Mouse (Mus musculus) embryonic facial prominence, embryonic 14.5 days (tissue): ENCODE results near the gene Os9. TPM values are rescaled to one million over a fixed set of nuclear protein-coding genes. Genes with fewer than 3 reads are reported as not detected.

Experiments used
- ATAC-seq: fragments of 200-750 bp; cut with Nextera tagmentation; 2 replicates; pipeline ENCODE4 v1.8.0; 2017; ENCODE audit warnings: low read depth, moderate number of reproducible peaks, moderate TSS enrichment
- DNase-seq: peaks from one replicate; pipeline ENCODE4 v3.0.0-alpha.2; 2015; ENCODE audit warnings: low spot score
- H3K27ac ChIP-seq: fragments of 300-500 bp; sonication (generic); replicated peaks from 2 replicates; pipeline ENCODE4 v1.5.1; 2014; ENCODE audit warnings: low read depth, mild to moderate bottlenecking, low read length, moderate library complexity
- H3K27me3 ChIP-seq: fragments of 300-500 bp; sonication (generic); replicated peaks from 2 replicates; pipeline ENCODE4 v1.6.1; 2014; ENCODE audit warnings: low read length; ENCODE audit not compliant: control insufficient read depth, insufficient read depth
- H3K36me3 ChIP-seq: fragments of 300-500 bp; sonication (generic); 2 replicates; pipeline ENCODE4 v1.6.1; 2014; ENCODE audit warnings: low read length, mixed read lengths; ENCODE audit not compliant: control insufficient read depth, insufficient read depth
- H3K4me1 ChIP-seq: fragments of 300-500 bp; sonication (generic); 2 replicates; pipeline ENCODE4 v1.6.1; 2014; ENCODE audit warnings: antibody characterized with exemption, low read length; ENCODE audit not compliant: control insufficient read depth, insufficient read depth
- H3K4me2 ChIP-seq: fragments of 300-500 bp; sonication (generic); 2 replicates; pipeline ENCODE4 v1.6.1; 2014; ENCODE audit warnings: low read depth, mild to moderate bottlenecking, low read length, moderate library complexity, mixed read lengths
- H3K4me3 ChIP-seq: fragments of 300-500 bp; sonication (generic); 2 replicates; pipeline ENCODE4 v1.5.1; 2014; ENCODE audit warnings: low read depth, mild to moderate bottlenecking, low read length
- H3K9ac ChIP-seq: fragments of 300-500 bp; sonication (generic); 2 replicates; pipeline ENCODE4 v1.6.1; 2014; ENCODE audit warnings: low read depth, mild to moderate bottlenecking, low read length, moderate library complexity, mixed read lengths
- H3K9me3 ChIP-seq: fragments of 300-500 bp; sonication (generic); 2 replicates; pipeline ENCODE4 v1.6.1; 2016; ENCODE audit warnings: low read length; ENCODE audit not compliant: control insufficient read depth
- WGBS: fragments of 180-500 bp; shearing (Covaris S2); extraction: QIAGEN DNeasy Blood & Tissue Kit; methylation state at CpG from one replicate; pipeline ENCODE4 v1.1.7; 2014; 5-methylcytosine and 5-hydroxymethylcytosine counted together
- polyA plus RNA-seq: library from polyadenylated mRNA; unstranded; fragments of >200 nt; fragmentation: Nextera tagmentation; extraction: Ambion mirVana; gene quantifications from 2 replicates; pipeline ENCODE4 v1.2.1, GENCODE M21; 2014

Os9 gene
- polyA plus RNA-seq, 1 experiment from 2014 or later, result 59.3 TPM

DNA sequence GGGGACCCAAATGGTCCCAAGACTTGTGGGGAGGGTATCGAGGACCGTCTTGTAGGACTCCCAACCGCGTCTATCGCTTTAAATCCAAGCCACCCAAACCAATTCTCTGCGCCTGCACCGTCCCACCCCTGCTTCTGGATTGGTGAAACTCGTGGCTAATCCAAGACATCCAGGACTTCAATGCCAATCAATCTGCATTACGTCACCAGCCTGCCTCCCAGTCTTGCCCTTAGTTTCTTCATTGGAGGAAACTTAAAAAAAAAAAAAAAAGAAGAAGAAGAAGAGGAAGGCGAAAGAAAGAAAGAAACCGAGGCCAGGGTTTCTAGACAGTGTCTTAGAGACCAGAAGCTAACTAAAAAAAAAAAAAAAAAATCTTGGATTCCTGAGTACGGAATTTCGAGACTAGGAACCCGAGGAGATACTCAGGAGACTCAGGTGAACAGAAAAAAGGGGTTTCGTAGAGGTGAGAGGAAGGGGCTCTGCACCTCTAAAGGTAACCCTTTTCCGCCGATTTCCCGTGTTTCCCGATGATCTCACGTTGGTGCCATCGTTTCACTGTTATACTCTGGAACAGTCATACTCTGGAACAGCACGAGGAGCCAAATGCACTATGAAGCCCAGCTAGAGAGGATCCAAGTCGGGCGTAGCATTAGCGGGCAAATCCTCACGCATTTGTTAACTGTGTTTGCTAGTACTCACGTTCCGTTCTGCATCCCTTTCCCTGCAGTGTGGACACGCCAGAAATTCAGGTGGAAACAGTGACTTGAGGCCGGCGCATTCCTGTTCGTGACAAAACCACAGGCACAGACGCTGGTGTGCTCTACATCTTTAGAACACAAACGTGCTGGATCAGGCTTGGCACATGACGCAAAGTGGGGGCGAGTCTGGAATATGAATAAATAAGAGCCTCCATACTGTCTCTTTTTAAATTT lies 50.5 kb downstream of the Os9 start, which contains the start of gene Tspan31:
Gene Tspan31, minus strand, starts transcription at position 75 of the 932 bp plus-strand sequence.
- DNase-seq (peak; percentile 99), ATAC-seq (peak; percentile 93)
- H3K27ac ChIP-seq, result peak within 1 kb of the TSS; percentile 91
- peaks cover 16% of the 10 kb centered on the region for H3K4me1 ChIP-seq
- H3K36me3 ChIP-seq, result peaks cover 35% of the 10 kb centered on the region
- H3K4me3 ChIP-seq, result peak within 1 kb of the TSS; percentile 62
- WGBS, result 2% methylated on average over 36 of the region's 36 CpGs
- H3K9me3 ChIP-seq, result no peaks in the 10 kb centered on the region
- peak within 1 kb of the TSS; percentile 86 for H3K4me2 ChIP-seq
- H3K27me3 ChIP-seq, result peaks cover 6% of the 10 kb centered on the region; the same call in 1 of the 2 replicates
- H3K9ac ChIP-seq, result peak within 1 kb of the TSS; percentile 73

DNA sequence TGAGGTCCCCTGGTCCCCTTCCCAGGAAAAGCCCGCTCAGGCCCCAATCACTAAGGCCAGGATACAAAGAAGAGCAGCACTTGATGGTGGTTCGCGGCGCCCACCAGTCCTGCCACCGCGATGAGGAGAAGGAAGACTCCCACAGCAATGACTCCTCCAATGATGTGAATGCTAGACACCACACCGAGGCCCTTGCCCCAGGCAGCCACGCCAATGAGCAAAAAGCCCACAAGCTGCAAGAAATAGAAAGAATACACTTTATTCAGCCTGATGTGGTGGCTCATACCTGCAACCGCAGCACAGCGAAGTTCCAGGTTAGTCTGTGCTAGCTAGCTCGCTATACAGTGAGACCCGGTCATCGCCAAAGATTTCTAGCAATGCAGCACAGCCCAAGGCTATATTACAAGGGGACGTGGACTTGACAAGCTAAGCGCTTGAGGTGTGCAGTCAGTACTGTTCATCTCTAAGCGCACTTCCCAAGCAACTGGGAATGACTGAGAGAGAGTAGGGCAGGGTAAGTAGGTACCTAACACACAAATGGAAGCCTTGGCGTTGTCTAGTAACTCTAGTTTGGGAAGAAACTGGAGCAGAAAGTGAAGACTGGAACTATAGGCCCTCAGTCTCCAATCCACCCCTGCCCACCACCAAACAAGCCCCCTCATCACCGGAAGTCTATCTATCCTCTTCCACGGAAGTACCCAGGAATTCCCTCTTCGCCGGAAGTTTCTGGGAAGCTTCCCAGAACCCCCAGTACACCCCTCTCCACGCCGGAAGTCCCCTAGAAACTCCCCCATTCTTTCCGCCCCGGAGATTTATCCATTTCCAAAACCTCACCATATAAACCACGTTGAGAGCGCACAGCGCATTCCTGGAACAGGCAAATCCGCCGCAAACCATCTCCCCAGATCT lies 51.4 kb downstream of the Os9 start:
- H3K4me3 ChIP-seq, result peak overlapping the region; percentile 62
- H3K4me2 ChIP-seq, result peak overlapping the region; percentile 76

DNA sequence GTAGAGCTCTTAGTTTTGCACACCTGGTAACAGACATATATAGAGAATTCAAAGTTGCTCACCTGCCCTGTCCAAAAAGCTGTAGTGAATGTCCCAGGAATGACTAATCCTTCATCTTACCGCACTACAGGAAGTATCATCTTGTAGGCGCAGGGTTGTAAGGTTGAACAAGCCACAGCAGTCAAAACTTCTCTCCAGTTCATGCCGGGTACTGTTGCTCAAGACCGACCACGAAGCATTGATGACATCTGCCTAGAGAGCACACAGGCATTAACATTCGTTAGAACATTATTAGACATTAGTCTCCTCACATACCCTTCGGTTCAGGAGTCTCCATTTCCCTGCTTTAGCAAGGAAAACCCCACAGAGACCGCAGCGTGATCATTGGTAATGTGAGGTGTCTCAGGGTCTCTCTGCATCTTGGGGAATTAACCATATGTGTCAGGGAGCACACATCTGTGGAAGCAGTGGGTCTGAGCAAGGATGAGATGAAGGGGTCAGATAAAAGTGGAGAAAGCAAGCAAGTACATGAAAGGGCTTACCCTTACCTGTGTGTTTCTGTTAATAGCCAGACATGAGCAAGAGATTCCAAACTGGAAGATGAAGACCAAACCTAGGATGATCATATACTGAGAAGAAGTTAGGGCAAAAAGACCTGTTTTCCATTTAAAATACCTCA lies 52.4 kb downstream of the Os9 start:
- WGBS, result 70% methylated on average over 9 of the region's 9 CpGs
- Histone ChIP-seq H3K4me3 (peak overlapping the region; percentile 62), H3K36me3 (peaks cover 45% of the 10 kb centered on the region), H3K4me1 (peaks cover 22% of the 10 kb centered on the region), H3K27ac (peak overlapping the region; percentile 91), H3K4me2 (peak overlapping the region; percentile 76), H3K27me3 (no peaks in the 10 kb centered on the region), H3K9ac (peak overlapping the region; percentile 73), H3K9me3 (no peaks in the 10 kb centered on the region)
- DNase-seq (no peak), ATAC-seq (no peak)

More for the DNA sequence above, 51.4 kb downstream of the Os9 start:
- peaks cover 22% of the 10 kb centered on the region for H3K4me1 ChIP-seq
- peak overlapping the region; percentile 73 for H3K9ac ChIP-seq
- peak overlapping the region; percentile 91 for H3K27ac ChIP-seq
- H3K9me3 ChIP-seq, result no peaks in the 10 kb centered on the region
- no peaks in the 10 kb centered on the region for H3K27me3 ChIP-seq
- 7% methylated on average over 30 of the region's 30 CpGs for WGBS
- ATAC-seq (peak; percentile 70), DNase-seq (peak; percentile 87)
- peaks cover 44% of the 10 kb centered on the region for H3K36me3 ChIP-seq

DNA sequence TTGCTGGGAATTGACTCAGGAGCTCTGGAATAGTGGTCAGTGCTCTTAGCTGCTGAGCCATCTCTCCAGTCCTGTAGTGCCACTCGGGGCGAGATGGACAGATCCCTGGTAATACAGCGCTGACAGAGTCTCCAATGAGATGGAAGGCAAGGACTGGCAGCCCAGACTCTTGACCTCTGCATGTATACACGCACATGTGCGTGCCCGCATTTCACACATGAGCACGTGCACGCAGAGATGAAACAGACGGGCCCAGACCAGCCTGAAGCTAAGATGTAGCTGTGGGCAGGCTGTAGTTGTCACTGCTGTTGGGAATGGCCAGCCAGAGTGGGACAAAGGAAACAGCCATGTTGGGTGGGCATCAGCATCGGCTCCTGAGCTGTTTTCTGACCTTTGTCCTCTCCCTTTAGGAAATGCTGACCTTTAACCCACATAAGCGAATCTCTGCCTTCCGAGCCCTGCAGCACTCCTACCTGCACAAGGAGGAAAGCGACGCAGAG lies 54.4 kb downstream of the Os9 start:
- whole genome bisulfite sequencing, result 89% methylated on average over 14 of the region's 14 CpGs
- no peak overlapping the region for H3K4me3 ChIP-seq
- no peak overlapping the region for H3K4me2 ChIP-seq
- no peak overlapping the region for H3K27ac ChIP-seq
- H3K27me3 ChIP-seq, result 0 out of 2 replicates have a peak, but pooled peaks cover 1% of the 10 kb centered on the region
- no peak for DNase-seq
- peaks cover 45% of the 10 kb centered on the region for H3K36me3 ChIP-seq
- H3K4me1 ChIP-seq, result peaks cover 25% of the 10 kb centered on the region
- ATAC-seq, result no peak
- no peak overlapping the region for H3K9ac ChIP-seq
- H3K9me3 ChIP-seq, result no peaks in the 10 kb centered on the region

DNA sequence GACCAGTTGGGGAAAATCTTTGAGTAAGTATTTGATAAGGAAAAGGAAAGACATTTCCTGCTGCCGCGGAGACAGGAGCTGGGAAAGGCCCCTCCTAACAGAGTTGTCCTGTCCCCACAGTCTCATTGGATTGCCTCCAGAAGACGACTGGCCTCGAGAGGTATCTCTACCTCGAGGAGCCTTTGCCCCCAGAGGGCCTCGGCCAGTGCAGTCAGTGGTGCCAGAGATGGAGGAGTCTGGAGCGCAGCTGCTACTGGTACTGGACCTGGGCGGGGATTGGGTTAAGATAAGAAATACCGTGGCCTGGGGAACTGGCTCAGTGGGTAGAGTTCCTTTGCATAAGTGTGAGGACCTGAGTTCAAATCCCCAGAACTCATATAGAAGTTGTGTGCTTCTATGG lies 55.0 kb downstream of the Os9 start:
- DNase-seq (no peak), ATAC-seq (no peak)
- Histone ChIP-seq H3K4me1 (peaks cover 21% of the 10 kb centered on the region), H3K9ac (no peak overlapping the region), H3K27ac (no peak overlapping the region), H3K9me3 (no peaks in the 10 kb centered on the region), H3K4me2 (no peak overlapping the region), H3K36me3 (peaks cover 45% of the 10 kb centered on the region), H3K4me3 (no peak overlapping the region), H3K27me3 (0 out of 2 replicates have a peak, but pooled peaks cover 4% of the 10 kb centered on the region)
- WGBS, result 84% methylated on average over 9 of the region's 9 CpGs

DNA sequence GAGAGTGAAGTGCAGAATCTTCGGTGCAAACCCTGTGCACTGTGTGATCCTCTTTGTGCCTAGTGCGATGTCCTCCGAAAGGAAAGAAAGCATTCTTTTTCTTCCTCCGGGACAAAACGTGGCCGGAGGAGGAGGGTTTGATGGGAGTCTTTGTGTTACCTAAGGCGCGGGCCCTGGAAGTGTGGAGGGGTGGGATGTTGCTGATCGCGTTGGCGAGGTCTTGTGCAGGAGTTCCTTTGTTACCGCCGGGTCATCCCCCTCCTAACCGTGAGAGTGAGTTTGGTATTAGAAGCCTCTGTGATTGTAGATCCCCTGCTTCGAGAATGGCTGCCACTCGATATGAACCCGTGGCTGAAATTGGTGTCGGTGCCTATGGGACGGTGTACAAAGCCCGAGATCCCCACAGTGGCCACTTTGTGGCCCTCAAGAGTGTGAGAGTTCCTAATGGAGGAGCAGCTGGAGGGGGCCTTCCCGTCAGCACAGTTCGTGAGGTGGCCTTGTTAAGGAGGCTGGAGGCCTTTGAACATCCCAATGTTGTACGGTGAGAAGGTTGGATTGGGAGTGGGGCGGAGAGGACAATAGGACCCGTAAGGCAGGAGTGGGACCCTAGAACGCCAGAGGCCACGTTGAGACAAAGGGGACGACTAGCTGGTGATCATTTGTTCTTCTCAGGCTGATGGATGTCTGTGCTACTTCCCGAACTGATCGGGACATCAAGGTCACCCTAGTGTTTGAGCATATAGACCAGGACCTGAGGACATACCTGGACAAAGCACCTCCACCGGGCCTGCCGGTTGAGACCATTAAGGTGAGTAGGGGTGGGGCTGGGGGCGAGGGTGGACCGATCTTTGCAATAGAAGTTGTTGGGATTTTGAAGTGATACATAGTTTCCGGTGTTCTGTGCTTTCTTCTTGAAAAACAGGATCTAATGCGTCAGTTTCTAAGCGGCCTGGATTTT lies 56.7 kb downstream of the Os9 start:
- Histone ChIP-seq H3K9me3 (no peaks in the 10 kb centered on the region), H3K4me3 (peak overlapping the region; percentile 90), H3K4me1 (peaks cover 18% of the 10 kb centered on the region), H3K27ac (peak overlapping the region; percentile 88), H3K9ac (peak overlapping the region; percentile 97), H3K4me2 (peak overlapping the region; percentile 93), H3K27me3 (0 out of 2 replicates have a peak, but pooled peaks cover 11% of the 10 kb centered on the region), H3K36me3 (peaks cover 45% of the 10 kb centered on the region)
- ATAC-seq (no peak; the same call in 1 of the 2 replicates), DNase-seq (no peak)
- 13% methylated on average over 37 of the region's 37 CpGs for WGBS

DNA sequence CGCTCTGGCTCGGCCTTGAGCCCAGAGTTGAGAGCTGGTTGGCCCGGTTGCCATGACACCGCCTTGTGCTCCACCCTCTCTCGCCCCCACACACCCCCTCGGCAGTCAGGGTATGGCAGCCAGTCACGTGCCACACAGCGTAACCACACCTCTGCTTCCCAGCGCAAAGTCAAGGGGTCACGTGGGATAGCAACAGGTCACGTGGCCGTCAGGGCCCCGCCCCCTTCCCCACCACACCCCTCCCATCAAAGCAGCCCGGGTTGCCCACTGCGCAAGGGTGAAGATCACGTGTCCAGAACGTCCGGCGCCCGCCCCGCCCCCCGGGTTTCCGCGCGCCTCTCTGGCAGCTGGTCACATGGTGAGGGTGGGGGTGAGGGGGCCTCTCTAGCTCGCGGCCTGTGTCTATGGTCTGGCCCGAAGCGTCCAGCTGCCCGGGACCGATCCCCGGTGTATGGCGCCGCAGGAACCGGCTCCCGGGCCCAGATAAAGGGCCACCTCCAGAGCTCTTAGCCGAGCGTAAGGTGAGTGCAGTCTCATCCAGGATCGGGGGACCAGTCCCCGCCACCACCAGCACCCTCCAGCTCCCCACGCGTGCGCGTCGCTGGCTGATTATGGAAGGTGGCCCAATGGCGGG lies 57.6 kb downstream of the Os9 start, which contains the start of gene Cdk4:
Gene Cdk4, plus strand, starts transcription at position 296 of the 634 bp plus-strand sequence.
- Histone ChIP-seq H3K9ac (peak within 1 kb of the TSS; percentile 97), H3K27me3 (0 out of 2 replicates have a peak, but pooled peaks cover 11% of the 10 kb centered on the region), H3K4me1 (peaks cover 13% of the 10 kb centered on the region), H3K9me3 (no peaks in the 10 kb centered on the region), H3K27ac (peak within 1 kb of the TSS; percentile 88), H3K4me3 (peak within 1 kb of the TSS; percentile 90), H3K4me2 (peak within 1 kb of the TSS; percentile 93), H3K36me3 (peaks cover 39% of the 10 kb centered on the region)
- WGBS, result under 1% methylated on average over 24 of the region's 46 CpGs
- ATAC-seq, result peak; percentile 88
- DNase-seq, result peak; percentile 99
